Mouse (Mus musculus) embryonic facial prominence, embryonic 12.5 days (tissue): ENCODE measurements around the gene Ints11. TPM values are rescaled to one million over a fixed set of nuclear protein-coding genes. Genes with fewer than 3 reads are reported as not detected.

ENCODE experiments used
- ATAC-seq: fragments of 200-750 bp; cut with Nextera tagmentation; 2 replicates; pipeline ENCODE4 v1.8.0; 2017; ENCODE audit not compliant: insufficient number of reproducible peaks, insufficient read depth, low FRiP score, low TSS enrichment
- H3K27ac ChIP-seq: fragments of 300-500 bp; sonication (generic); 2 replicates; pipeline ENCODE4 v1.5.1; 2016; ENCODE audit warnings: mild to moderate bottlenecking
- H3K27me3 ChIP-seq: fragments of 300-500 bp; sonication (generic); 2 replicates; pipeline ENCODE4 v1.6.1; 2016; ENCODE audit warnings: mild to moderate bottlenecking, moderate library complexity
- H3K36me3 ChIP-seq: fragments of 300-500 bp; sonication (generic); 2 replicates; pipeline ENCODE4 v1.6.1; 2016; ENCODE audit warnings: mild to moderate bottlenecking
- H3K4me1 ChIP-seq: fragments of 300-500 bp; sonication (generic); 2 replicates; pipeline ENCODE4 v1.6.1; 2016
- H3K4me2 ChIP-seq: fragments of 300-500 bp; sonication (generic); replicated peaks from 2 replicates; pipeline ENCODE4 v1.6.1; 2016; ENCODE audit warnings: mild to moderate bottlenecking, moderate library complexity
- H3K4me3 ChIP-seq: fragments of 300-500 bp; sonication (generic); 2 replicates; pipeline ENCODE4 v1.5.1; 2016; ENCODE audit warnings: mild to moderate bottlenecking
- H3K9ac ChIP-seq: fragments of 300-500 bp; sonication (generic); 2 replicates; pipeline ENCODE4 v1.6.1; 2016; ENCODE audit warnings: mild to moderate bottlenecking, moderate library complexity
- H3K9me3 ChIP-seq: fragments of 300-500 bp; sonication (generic); 2 replicates; pipeline ENCODE4 v1.6.1; 2016; ENCODE audit warnings: mild to moderate bottlenecking, moderate library complexity
- WGBS: fragments of 180-500 bp; shearing (Covaris S2); methylation state at CpG from one replicate; pipeline ENCODE4 v1.1.7; 2016; 5-methylcytosine and 5-hydroxymethylcytosine counted together
- polyA plus RNA-seq: library from polyadenylated mRNA; unstranded; fragments of >200 nt; fragmentation: Nextera tagmentation; extraction: Ambion mirVana; gene quantifications from 2 replicates; pipeline ENCODE4 v1.2.1, GENCODE M21; 2016

Ints11 gene
- polyA plus RNA-seq, 1 experiment from 2014 or later = 83.7 TPM

GRCm38 (mm10) chr4:155894311-155894881 is 25.1 kb downstream of the Ints11 start:
- Histone ChIP-seq H3K36me3 (peaks cover 23% of the 10 kb centered on the region), H3K27ac (0 out of 2 replicates have a peak overlapping the region, but pooled peaks have one; percentile 23)
- 31% methylated on average over 8 of the region's 8 CpGs for WGBS

GRCm38 (mm10) chr4:155895216-155895615 is 25.9 kb downstream of the Ints11 start:
- no peak for ATAC-seq
- H3K27me3 ChIP-seq = no peaks in the 10 kb centered on the region
- no peak overlapping the region for H3K27ac ChIP-seq
- H3K4me1 ChIP-seq = peaks cover 31% of the 10 kb centered on the region
- H3K36me3 ChIP-seq = peaks cover 27% of the 10 kb centered on the region
- no peak overlapping the region for H3K4me3 ChIP-seq
- H3K4me2 ChIP-seq = no peak overlapping the region
- H3K9ac ChIP-seq = no peak overlapping the region
- WGBS = 40% methylated on average over 6 of the region's 6 CpGs
- no peaks in the 10 kb centered on the region for H3K9me3 ChIP-seq

More at GRCm38 (mm10) chr4:155894311-155894881, 25.1 kb downstream of the Ints11 start:
- peaks cover 34% of the 10 kb centered on the region for H3K4me1 ChIP-seq
- H3K9ac ChIP-seq = peak overlapping the region; percentile 17; the same call in 1 of the 2 replicates
- no peak for ATAC-seq
- H3K9me3 ChIP-seq = no peaks in the 10 kb centered on the region
- peak overlapping the region; percentile 96 for H3K4me2 ChIP-seq
- H3K27me3 ChIP-seq = no peaks in the 10 kb centered on the region
- peak overlapping the region; percentile 10 for H3K4me3 ChIP-seq

- WGBS = 89% methylated on average over 4 of the region's 4 CpGs
- H3K4me2 ChIP-seq = no peak overlapping the region
- H3K27me3 ChIP-seq = no peaks in the 10 kb centered on the region
- H3K27ac ChIP-seq = no peak overlapping the region
- no peak overlapping the region for H3K4me3 ChIP-seq
- ATAC-seq = no peak
- no peak overlapping the region for H3K9ac ChIP-seq
- H3K4me1 ChIP-seq = peaks cover 25% of the 10 kb centered on the region
- no peaks in the 10 kb centered on the region for H3K9me3 ChIP-seq
- peaks cover 33% of the 10 kb centered on the region for H3K36me3 ChIP-seq
Observed at GRCm38 (mm10) chr4:155895826-155896225, 26.5 kb downstream of the Ints11 start.

GRCm38 (mm10) chr4:155896461-155896860 is 27.1 kb downstream of the Ints11 start:
- Histone ChIP-seq H3K4me1 (peaks cover 24% of the 10 kb centered on the region), H3K4me2 (no peak overlapping the region), H3K27ac (no peak overlapping the region), H3K36me3 (peaks cover 40% of the 10 kb centered on the region), H3K4me3 (no peak overlapping the region), H3K9ac (no peak overlapping the region), H3K27me3 (no peaks in the 10 kb centered on the region), H3K9me3 (no peaks in the 10 kb centered on the region)
- 97% methylated on average over 12 of the region's 12 CpGs for WGBS
- no peak for ATAC-seq

GRCm38 (mm10) chr4:155898318-155898717 is 29.0 kb downstream of the Ints11 start:
- Histone ChIP-seq H3K27me3 (no peaks in the 10 kb centered on the region), H3K36me3 (peaks cover 58% of the 10 kb centered on the region), H3K4me2 (no peak overlapping the region), H3K4me3 (no peak overlapping the region), H3K9me3 (no peaks in the 10 kb centered on the region), H3K9ac (no peak overlapping the region), H3K27ac (no peak overlapping the region), H3K4me1 (peaks cover 16% of the 10 kb centered on the region)
- 93% methylated on average over 2 of the region's 2 CpGs for WGBS
- no peak for ATAC-seq

- H3K36me3 ChIP-seq = peaks cover 69% of the 10 kb centered on the region
- WGBS = 93% methylated on average over 7 of the region's 7 CpGs
Observed at GRCm38 (mm10) chr4:155899355-155899754, 30.0 kb downstream of the Ints11 start.

GRCm38 (mm10) chr4:155901205-155901604 is 31.9 kb downstream of the Ints11 start:
- no peak overlapping the region for H3K4me2 ChIP-seq
- no peak overlapping the region for H3K4me3 ChIP-seq
- no peak for ATAC-seq
- H3K27ac ChIP-seq = no peak overlapping the region
- no peaks in the 10 kb centered on the region for H3K9me3 ChIP-seq
- 94% methylated on average over 3 of the region's 3 CpGs for WGBS
- H3K27me3 ChIP-seq = no peaks in the 10 kb centered on the region
- no peaks in the 10 kb centered on the region for H3K4me1 ChIP-seq
- H3K36me3 ChIP-seq = peaks cover 86% of the 10 kb centered on the region
- H3K9ac ChIP-seq = no peak overlapping the region

More at GRCm38 (mm10) chr4:155899355-155899754, 30.0 kb downstream of the Ints11 start:
- no peak overlapping the region for H3K9ac ChIP-seq
- no peak overlapping the region for H3K4me3 ChIP-seq
- no peak overlapping the region for H3K27ac ChIP-seq
- no peaks in the 10 kb centered on the region for H3K27me3 ChIP-seq
- no peaks in the 10 kb centered on the region for H3K9me3 ChIP-seq
- no peak for ATAC-seq
- no peak overlapping the region for H3K4me2 ChIP-seq
- peaks cover 6% of the 10 kb centered on the region for H3K4me1 ChIP-seq

GRCm38 (mm10) chr4:155903246-155903645 is 33.9 kb downstream of the Ints11 start:
- no peak for ATAC-seq
- H3K4me1 ChIP-seq = no peaks in the 10 kb centered on the region
- WGBS = 95% methylated on average over 13 of the region's 13 CpGs
- peaks cover 80% of the 10 kb centered on the region for H3K36me3 ChIP-seq
- no peaks in the 10 kb centered on the region for H3K9me3 ChIP-seq
- no peak overlapping the region for H3K27ac ChIP-seq
- no peak overlapping the region for H3K4me2 ChIP-seq
- no peak overlapping the region for H3K4me3 ChIP-seq
- no peaks in the 10 kb centered on the region for H3K27me3 ChIP-seq
- no peak overlapping the region for H3K9ac ChIP-seq

GRCm38 (mm10) chr4:155904318-155905102 is 35.2 kb downstream of the Ints11 start:
- Histone ChIP-seq H3K36me3 (peaks cover 68% of the 10 kb centered on the region), H3K9ac (no peak overlapping the region), H3K27ac (no peak overlapping the region), H3K4me1 (no peaks in the 10 kb centered on the region), H3K27me3 (no peaks in the 10 kb centered on the region), H3K9me3 (no peaks in the 10 kb centered on the region), H3K4me2 (no peak overlapping the region), H3K4me3 (0 out of 2 replicates have a peak overlapping the region, but pooled peaks have one; percentile 0)
- ATAC-seq = no peak
- 94% methylated on average over 13 of the region's 13 CpGs for WGBS

GRCm38 (mm10) chr4:155905634-155906033 is 36.3 kb downstream of the Ints11 start:
- Histone ChIP-seq H3K4me2 (no peak overlapping the region), H3K9ac (no peak overlapping the region), H3K4me3 (no peak overlapping the region), H3K27me3 (no peaks in the 10 kb centered on the region), H3K36me3 (peaks cover 57% of the 10 kb centered on the region), H3K9me3 (no peaks in the 10 kb centered on the region), H3K27ac (no peak overlapping the region), H3K4me1 (no peaks in the 10 kb centered on the region)
- WGBS = 87% methylated on average over 13 of the region's 13 CpGs
- ATAC-seq = no peak

- Histone ChIP-seq H3K9ac (no peak overlapping the region), H3K4me3 (no peak overlapping the region), H3K9me3 (no peaks in the 10 kb centered on the region), H3K27me3 (no peaks in the 10 kb centered on the region), H3K4me2 (no peak overlapping the region), H3K36me3 (peaks cover 52% of the 10 kb centered on the region), H3K4me1 (no peaks in the 10 kb centered on the region), H3K27ac (no peak overlapping the region)
- WGBS = 78% methylated on average over 9 of the region's 9 CpGs
- no peak for ATAC-seq
Observed at GRCm38 (mm10) chr4:155906125-155906524, 36.8 kb downstream of the Ints11 start.

- H3K9me3 ChIP-seq = no peaks in the 10 kb centered on the region
- no peak overlapping the region for H3K4me2 ChIP-seq
- H3K4me3 ChIP-seq = no peak overlapping the region
- peaks cover 44% of the 10 kb centered on the region for H3K36me3 ChIP-seq
- 84% methylated on average over 11 of the region's 11 CpGs for WGBS
- no peak overlapping the region for H3K9ac ChIP-seq
- ATAC-seq = no peak
- no peaks in the 10 kb centered on the region for H3K4me1 ChIP-seq
- no peaks in the 10 kb centered on the region for H3K27me3 ChIP-seq
- H3K27ac ChIP-seq = no peak overlapping the region
Observed at GRCm38 (mm10) chr4:155907003-155907402, 37.7 kb downstream of the Ints11 start.
